Mouse (Mus musculus): ENCODE measurements around the gene Slc12a7.

DNA sequence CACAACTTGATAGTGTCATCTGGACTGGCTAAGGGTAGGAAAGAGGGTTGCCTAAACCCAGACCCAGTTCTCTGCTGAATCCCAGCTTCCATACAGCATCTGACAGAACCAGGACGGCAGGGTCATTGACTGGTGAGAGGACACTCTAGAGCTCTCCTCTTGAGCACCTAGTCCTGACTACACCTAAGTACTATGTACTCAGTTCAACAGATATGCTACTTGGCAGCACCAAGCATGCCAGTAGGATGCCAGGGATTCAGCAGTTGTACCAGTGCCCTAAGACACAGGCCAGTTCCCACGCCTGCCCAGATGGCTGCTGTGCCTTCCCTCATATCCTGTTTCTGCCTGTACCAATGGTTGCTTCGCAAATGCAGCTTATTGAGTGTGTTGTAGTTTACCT lies 80.0 kb downstream of the Slc12a7 start:
- TF ChIP-seq CTCF (IDR thresholded peaks at IDR 0.05; ENCODE audit: low read depth) (no peak), EP300 (IDR thresholded peaks at IDR 0.05; ENCODE audit: low read depth) (no peak)
